Mouse (Mus musculus) CH12.LX (cell line): ENCODE measurements around the gene Srsf10. TPM values are rescaled to one million over a fixed set of nuclear protein-coding genes. Genes with fewer than 3 reads are reported as not detected.

Experiments
- DNase-seq: peaks from one replicate; pipeline ENCODE4 v3.0.0-alpha.2; 2013; ENCODE audit errors: extremely low read depth
- H3K27ac ChIP-seq: 2 replicates; pipeline ENCODE4 v1.5.1; 2012; ENCODE audit warnings: low read depth, mild to moderate bottlenecking, control low read depth, moderate library complexity; ENCODE audit not compliant: insufficient read depth
- H3K27me3 ChIP-seq: replicated peaks from 2 replicates; pipeline ENCODE3; 2012; ENCODE audit warnings: inconsistent platforms
- H3K36me3 ChIP-seq, 2 experiments: replicated peaks in 1 of 2; 2 replicates each; pipeline versions ENCODE3 to v1.6.1; 2012; ENCODE audit warnings: inconsistent platforms in 1 of 2, low read length in 1 of 2, mild to moderate bottlenecking in 1 of 2, mixed read lengths in 1 of 2, moderate library complexity in 1 of 2; ENCODE audit not compliant: control insufficient read depth in 1 of 2, insufficient read depth in 1 of 2
- H3K4me1 ChIP-seq, 2 experiments: 2 replicates each; pipeline ENCODE4 v1.6.1; 2012; ENCODE audit warnings: inconsistent platforms in 1 of 2, moderate library complexity in 1 of 2; ENCODE audit not compliant: insufficient read depth in 2 of 2, control insufficient read depth in 1 of 2
- H3K4me2 ChIP-seq: 2 replicates; pipeline ENCODE4 v1.6.1; 2012; ENCODE audit warnings: low read depth, mild to moderate bottlenecking, control low read depth; ENCODE audit not compliant: poor library complexity, insufficient read depth, severe bottlenecking
- H3K4me3 ChIP-seq, 3 experiments: fragments of 150-350 bp in 1 of 3; sonication (generic) in 1 of 3; replicated peaks in 1 of 3; 2 replicates each; pipeline versions ENCODE3 to v1.5.1; 2011 to 2012; ENCODE audit warnings: low read depth in 2 of 3, low read length in 2 of 3, mild to moderate bottlenecking in 2 of 3, moderate library complexity in 2 of 3, control low read depth in 1 of 3, improper control_type of control experiment in 1 of 3, inconsistent platforms in 1 of 3, mixed read lengths in 1 of 3; ENCODE audit not compliant: poor library complexity in 1 of 3
- H3K79me2 ChIP-seq: replicated peaks from 2 replicates; pipeline ENCODE4 v1.6.1; 2012; ENCODE audit warnings: mild to moderate bottlenecking, moderate library complexity; ENCODE audit not compliant: control insufficient read depth, poor library complexity, insufficient read depth, severe bottlenecking; ENCODE audit errors: extremely low read depth
- H3K9ac ChIP-seq: 2 replicates; pipeline ENCODE4 v1.6.1; 2012; ENCODE audit warnings: low read depth, mild to moderate bottlenecking, control low read depth, moderate library complexity; ENCODE audit not compliant: insufficient read depth
- H3K9me3 ChIP-seq: replicated peaks from 2 replicates; pipeline ENCODE3; 2012; ENCODE audit warnings: low read length, inconsistent platforms, mixed read lengths
- CHD1 ChIP-seq: IDR thresholded peaks from 2 replicates; pipeline ENCODE4 v1.6.1; 2012; ENCODE audit warnings: low read depth, low read length, improper control_type of control experiment, inconsistent platforms
- ELF1 ChIP-seq: IDR thresholded peaks from 2 replicates; pipeline ENCODE4 v1.6.1; 2014; ENCODE audit warnings: low read depth, mild to moderate bottlenecking, inconsistent platforms, low read length, improper control_type of control experiment
- GABPA ChIP-seq: IDR thresholded peaks from 2 replicates; pipeline ENCODE4 v1.6.1; 2012; ENCODE audit warnings: low read depth, low read length, improper control_type of control experiment, inconsistent platforms; ENCODE audit not compliant: insufficient replicate concordance
- IRF4 ChIP-seq: IDR thresholded peaks from 2 replicates; pipeline ENCODE4 v1.6.1; 2014; ENCODE audit warnings: low read depth, mild to moderate bottlenecking, inconsistent platforms, low read length, improper control_type of control experiment
- JUND ChIP-seq: conservative IDR thresholded peaks from 2 replicates; pipeline ENCODE4 v1.6.1; 2011; ENCODE audit warnings: low read depth, low read length, improper control_type of control experiment
- KAT2A ChIP-seq: IDR thresholded peaks from 2 replicates; pipeline ENCODE4 v1.6.1; 2012; ENCODE audit warnings: low read length, improper control_type of control experiment, inconsistent platforms; ENCODE audit not compliant: insufficient replicate concordance
- MAX ChIP-seq: IDR thresholded peaks from 2 replicates; pipeline ENCODE4 v1.6.1; 2011; ENCODE audit warnings: low read length, improper control_type of control experiment
- MEF2A ChIP-seq: IDR thresholded peaks from 2 replicates; pipeline ENCODE4 v1.6.1; 2014; ENCODE audit warnings: low read depth, mild to moderate bottlenecking, inconsistent platforms, low read length, improper control_type of control experiment, borderline replicate concordance
- NELFE ChIP-seq: IDR thresholded peaks from 2 replicates; pipeline ENCODE4 v1.6.1; 2011; ENCODE audit warnings: low read depth, low read length, improper control_type of control experiment
- NRF1 ChIP-seq: IDR thresholded peaks from 2 replicates; pipeline ENCODE4 v1.6.1; 2014; ENCODE audit warnings: low read depth, mild to moderate bottlenecking, inconsistent platforms, low read length, improper control_type of control experiment, moderate library complexity
- RAD21 ChIP-seq: IDR thresholded peaks from 2 replicates; pipeline ENCODE4 v1.6.1; 2011; ENCODE audit warnings: low read depth, mild to moderate bottlenecking, low read length, improper control_type of control experiment, moderate library complexity
- SIN3A ChIP-seq: IDR thresholded peaks from 2 replicates; pipeline ENCODE4 v1.6.1; 2012; ENCODE audit warnings: low read length, improper control_type of control experiment, inconsistent platforms
- TBP ChIP-seq: conservative IDR thresholded peaks from 2 replicates; pipeline ENCODE4 v1.6.1; 2011; ENCODE audit warnings: low read depth, low read length, improper control_type of control experiment
- UBTF ChIP-seq: IDR thresholded peaks from 2 replicates; pipeline ENCODE4 v1.6.1; 2012; ENCODE audit warnings: low read depth, mild to moderate bottlenecking, inconsistent platforms, low read length, improper control_type of control experiment, moderate library complexity
- USF1 ChIP-seq: IDR thresholded peaks from 2 replicates; pipeline ENCODE4 v1.6.1; 2014; ENCODE audit warnings: low read depth, mild to moderate bottlenecking, inconsistent platforms, low read length, improper control_type of control experiment
- ZC3H11A ChIP-seq: IDR thresholded peaks from 2 replicates; pipeline ENCODE4 v1.6.1; 2012; ENCODE audit warnings: low read depth, mild to moderate bottlenecking, inconsistent platforms, low read length, improper control_type of control experiment
- dilution Hi-C: fragments of 300-500 bp; cut with MboI; formaldehyde crosslinking; loops from 2 replicates; pipeline ENCODE4 v1.14.3; 2020; ENCODE audit warnings: low sequenced_read_pairs; ENCODE audit not compliant: extremely low pct_unique_long_range_greater_than_20kb, extremely low pct_ligation_motif_present
- in situ Hi-C: fragments of 300-500 bp; cut with MboI; formaldehyde crosslinking; loops from 3 replicates; pipeline ENCODE4 v1.14.3; 2019; ENCODE audit warnings: low sequenced_read_pairs, low pct_ligation_motif_present, low pct_unique_long_range_greater_than_20kb, mixed read lengths
- polyA plus RNA-seq: library from polyadenylated mRNA; unstranded; fragments of >175 nt; gene quantifications from 2 replicates; pipeline ENCODE4 v1.2.1, GENCODE M21; 2012; ENCODE audit warnings: low read depth; ENCODE audit not compliant: insufficient read length
- total RNA-seq, 2 experiments: library from RNA; depleted of rRNA; stranded (reverse); fragments of 300-350 nt in 1 of 2; fragments of >200 nt in 1 of 2; gene quantifications; 2 replicates each; pipeline ENCODE4 v1.2.3; 2012 to 2014

Srsf10 gene
- total and polyA plus RNA-seq, 3 experiments = 85.7 to 291 (median 179) TPM

DNA sequence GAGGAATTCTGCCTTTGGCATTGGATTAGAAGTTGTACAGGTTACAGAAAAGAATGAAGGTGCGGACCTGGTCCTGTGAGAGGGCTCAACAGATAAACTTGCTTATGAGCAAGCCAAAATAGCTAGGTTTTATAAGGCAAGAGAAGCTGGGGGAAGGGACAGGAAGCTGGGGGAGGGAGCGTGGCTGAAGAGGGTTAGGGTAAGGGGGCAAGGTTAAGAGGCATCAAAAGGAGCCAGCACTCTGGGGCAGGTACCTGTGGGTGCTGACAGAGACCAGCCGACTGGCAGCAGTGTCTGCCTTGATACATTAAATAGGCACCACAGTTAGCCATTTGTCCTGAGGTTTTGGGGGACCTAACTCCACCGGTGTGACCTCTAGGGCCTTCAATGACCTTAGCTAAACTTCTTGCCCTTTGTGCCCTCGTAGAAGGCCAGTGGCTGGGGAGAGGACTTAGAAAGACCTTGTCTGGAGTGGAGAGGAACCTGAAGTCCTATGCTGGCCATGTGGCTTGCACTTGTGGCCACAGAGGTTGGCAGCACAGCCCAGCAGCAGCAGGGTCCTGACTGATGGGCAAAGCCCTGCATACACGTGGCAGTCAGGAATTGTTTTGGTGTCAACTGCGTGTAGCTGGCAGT is 28.5 kb downstream of the Srsf10 start:
- H3K4me3 ChIP-seq = no peak overlapping the region
- H3K36me3 ChIP-seq = no peaks in the 10 kb centered on the region
- in situ Hi-C loops (loop anchor here (10.0 kb wide), 1 partner anchor 61 kb away; the partner anchor contains the start of gene Hmgcl), dilution Hi-C loops (no loop called here)
- no peak overlapping the region for H3K27ac ChIP-seq
- TF ChIP-seq MAX (no peak), NELFE (no peak), USF1 (no peak), MEF2A (no peak), GABPA (no peak), CHD1 (no peak), IRF4 (no peak), ZC3H11A (no peak), ELF1 (no peak), UBTF (no peak), SIN3A (no peak), JUND (no peak)
- no peaks in the 10 kb centered on the region for H3K9me3 ChIP-seq
- peaks cover 23 to 42% of the 10 kb centered on the region in 2 experiments for H3K4me1 ChIP-seq
- no peak overlapping the region for H3K9ac ChIP-seq
- no peak for DNase-seq
- H3K79me2 ChIP-seq = no peaks in the 10 kb centered on the region
- H3K4me2 ChIP-seq = no peak overlapping the region
- no peaks in the 10 kb centered on the region for H3K27me3 ChIP-seq

GRCm38 (mm10) chr4:135884531-135884930 is 29.0 kb downstream of the Srsf10 start:
- Histone ChIP-seq H3K4me3 (no peak overlapping the region), H3K79me2 (no peaks in the 10 kb centered on the region), H3K27me3 (no peaks in the 10 kb centered on the region), H3K36me3 (no peaks in the 10 kb centered on the region), H3K27ac (no peak overlapping the region), H3K9me3 (no peaks in the 10 kb centered on the region), H3K9ac (no peak overlapping the region), H3K4me1 (peaks cover 23 to 42% of the 10 kb centered on the region in 2 experiments), H3K4me2 (no peak overlapping the region)
- DNase-seq = no peak
- TF ChIP-seq TBP (no peak), MAX (no peak), NRF1 (0 out of 2 replicates have a peak, but pooled peaks have one; percentile 23), RAD21 (no peak), KAT2A (no peak)
- in situ Hi-C loops (loop anchor here (10.0 kb wide), 1 partner anchor 60 kb away; the partner anchor contains the start of gene Hmgcl), dilution Hi-C loops (no loop called here)
